Mouse (Mus musculus) E14TG2a.4 (cell line): Measurements from ENCODE around the gene Gmds.
A peak's percentile ranks its signal among the peaks of the same experiment; 100 is the strongest.

ENCODE experiments used
- H3K27me3 ChIP-seq: 2 replicates; pipeline ENCODE4 v1.6.1; 2014; ENCODE audit warnings: low read length, control low read depth; ENCODE audit not compliant: insufficient read depth
- H3K36me3 ChIP-seq: 2 replicates; pipeline ENCODE4 v1.6.1; 2014; ENCODE audit warnings: low read length, control low read depth; ENCODE audit not compliant: insufficient read depth
- H3K4me1 ChIP-seq: replicated peaks from 2 replicates; pipeline ENCODE4 v1.6.1; 2014; ENCODE audit warnings: low read depth, low read length, control low read depth
- H3K4me3 ChIP-seq: replicated peaks from 2 replicates; pipeline ENCODE4 v1.5.1; 2014; ENCODE audit warnings: mild to moderate bottlenecking, low read length
- H3K9me3 ChIP-seq: 2 replicates; pipeline ENCODE4 v1.6.1; 2014; ENCODE audit warnings: low read length, control low read depth
- CTCF ChIP-seq: conservative IDR thresholded peaks from 2 replicates; pipeline ENCODE4 v1.5.1; 2014; ENCODE audit warnings: low read length
- NANOG ChIP-seq: IDR thresholded peaks from 2 replicates; pipeline ENCODE4 v1.6.1; 2014; ENCODE audit warnings: borderline replicate concordance, low read length, mixed read lengths
- POU5F1 ChIP-seq: IDR thresholded peaks from 2 replicates; pipeline ENCODE4 v1.6.1; 2014; ENCODE audit warnings: low read length, borderline replicate concordance

Gmds gene

GRCm38 (mm10) chr13:32338513-32339365 lies at the start of gene Gmds:
Gene Gmds (minus strand): TSS chr13:32338740.
- H3K9me3 ChIP-seq: peaks cover 7% of the 10 kb centered on the region; the same call in 1 of the 2 replicates
- H3K4me3 ChIP-seq: peak within 1 kb of the TSS; percentile 93
- H3K36me3 ChIP-seq: no peaks in the 10 kb centered on the region
- H3K4me1 ChIP-seq: peaks cover 9% of the 10 kb centered on the region
- no peaks in the 10 kb centered on the region for H3K27me3 ChIP-seq
- TF ChIP-seq POU5F1 (no peak), NANOG (no peak), CTCF (no peak)

- no peaks in the 10 kb centered on the region for H3K9me3 ChIP-seq
- H3K4me3 ChIP-seq: no peak overlapping the region
- no peaks in the 10 kb centered on the region for H3K4me1 ChIP-seq
- no peaks in the 10 kb centered on the region for H3K36me3 ChIP-seq
- TF ChIP-seq NANOG (no peak), CTCF (no peak), POU5F1 (no peak)
- no peaks in the 10 kb centered on the region for H3K27me3 ChIP-seq
Observed at GRCm38 (mm10) chr13:32385421-32386092, 47.0 kb upstream of the Gmds start.

- Histone ChIP-seq H3K27me3 (no peaks in the 10 kb centered on the region), H3K9me3 (no peaks in the 10 kb centered on the region), H3K4me1 (no peaks in the 10 kb centered on the region), H3K36me3 (no peaks in the 10 kb centered on the region), H3K4me3 (no peak overlapping the region)
- TF ChIP-seq CTCF (no peak), NANOG (no peak), POU5F1 (no peak)
Observed at GRCm38 (mm10) chr13:32382227-32383010, 43.9 kb upstream of the Gmds start.

- no peaks in the 10 kb centered on the region for H3K36me3 ChIP-seq
- no peaks in the 10 kb centered on the region for H3K4me1 ChIP-seq
- TF ChIP-seq NANOG (no peak), POU5F1 (no peak), CTCF (no peak)
- H3K4me3 ChIP-seq: no peak overlapping the region
- H3K27me3 ChIP-seq: no peaks in the 10 kb centered on the region
- peaks cover 6% of the 10 kb centered on the region for H3K9me3 ChIP-seq
Observed at GRCm38 (mm10) chr13:32378634-32379033, 40.1 kb upstream of the Gmds start.

GRCm38 (mm10) chr13:32372531-32372883 lies 34.0 kb upstream of the Gmds start:
- TF ChIP-seq CTCF (no peak), NANOG (no peak), POU5F1 (no peak)
- no peaks in the 10 kb centered on the region for H3K4me1 ChIP-seq
- no peaks in the 10 kb centered on the region for H3K36me3 ChIP-seq
- H3K9me3 ChIP-seq: peaks cover 6% of the 10 kb centered on the region
- no peaks in the 10 kb centered on the region for H3K27me3 ChIP-seq
- no peak overlapping the region for H3K4me3 ChIP-seq

- no peak for TF ChIP-seq NANOG
- no peak for TF ChIP-seq CTCF
- TF ChIP-seq POU5F1: no peak
- Histone ChIP-seq H3K4me1 (no peaks in the 10 kb centered on the region), H3K4me3 (no peak overlapping the region), H3K9me3 (peaks cover 6% of the 10 kb centered on the region), H3K36me3 (no peaks in the 10 kb centered on the region), H3K27me3 (no peaks in the 10 kb centered on the region)
Observed at GRCm38 (mm10) chr13:32371874-32372530, 33.5 kb upstream of the Gmds start.

GRCm38 (mm10) chr13:32370751-32371150 lies 32.2 kb upstream of the Gmds start:
- no peaks in the 10 kb centered on the region for H3K27me3 ChIP-seq
- no peaks in the 10 kb centered on the region for H3K9me3 ChIP-seq
- no peaks in the 10 kb centered on the region for H3K36me3 ChIP-seq
- H3K4me1 ChIP-seq: no peaks in the 10 kb centered on the region
- H3K4me3 ChIP-seq: no peak overlapping the region
- no peak for TF ChIP-seq POU5F1
- TF ChIP-seq NANOG: no peak
- TF ChIP-seq CTCF: no peak

GRCm38 (mm10) chr13:32370135-32370534 lies 31.6 kb upstream of the Gmds start:
- no peaks in the 10 kb centered on the region for H3K9me3 ChIP-seq
- no peaks in the 10 kb centered on the region for H3K4me1 ChIP-seq
- no peaks in the 10 kb centered on the region for H3K27me3 ChIP-seq
- H3K36me3 ChIP-seq: no peaks in the 10 kb centered on the region
- TF ChIP-seq POU5F1 (no peak), CTCF (no peak), NANOG (no peak)
- no peak overlapping the region for H3K4me3 ChIP-seq
